Mouse (Mus musculus) layer of hippocampus, adult 2 months (tissue): ENCODE measurements around the gene Rpl4. TPM values are rescaled to one million over a fixed set of nuclear protein-coding genes. Genes with fewer than 3 reads are reported as not detected.
"Not testable (repeated sequence)": the region's sequence is repeated elsewhere in the genome, so short reads cannot be mapped to it uniquely, and the experiment has no call there.

Experiments
- DNase-seq, 2 experiments: peaks; one replicate each; pipeline ENCODE4 v3.0.0; 2022; ENCODE audit warnings: low spot score in 2 of 2
- H3K27ac ChIP-seq: fragments of 200-600 bp; 2 replicates; pipeline ENCODE4 v1.8.1; 2022
- H3K4me3 ChIP-seq: fragments of 200-600 bp; 2 replicates; pipeline ENCODE4 v1.8.1; 2022; ENCODE audit warnings: mild to moderate bottlenecking
- CTCF ChIP-seq: fragments of 200-600 bp; conservative IDR thresholded peaks from 2 replicates; pipeline ENCODE4 v1.8.1; 2022; ENCODE audit warnings: antibody characterized with exemption, mild to moderate bottlenecking, moderate library complexity
- long read RNA-seq, 2 experiments: library from polyadenylated mRNA; stranded (forward); transcript quantifications; one replicate each; pipeline ENCODE4 v2.0.0; 2021; ENCODE audit warnings: borderline mapping rate in 2 of 2
- total RNA-seq, 2 experiments: library from RNA; stranded (reverse); gene quantifications; 2 replicates each; pipeline ENCODE4 v1.2.3; 2021

Rpl4 gene
- total RNA-seq: 100 to 1,000 TPM; 607 to 624 TPM
- long read RNA-seq, experiment 1, transcript Rpl4-201 (10 exons, 1,538 nt): major isoform, 255 of 294 reads
- long read RNA-seq, experiment 1, partial matches to known transcripts: 27 of 294 reads
- long read RNA-seq, experiment 1, other reads (novel, unspliced or antisense): 8 of 294 reads
- long read RNA-seq, experiment 2, transcript Rpl4-201 (10 exons, 1,538 nt): major isoform, 323 of 396 reads
- long read RNA-seq, experiment 2, transcript Rpl4-202 (4 exons, 596 nt): minor isoform, 11 of 396 reads
- long read RNA-seq, experiment 2, partial matches to known transcripts: 36 of 396 reads
- long read RNA-seq, experiment 2, other reads (novel, unspliced or antisense): 26 of 396 reads

GRCm38 (mm10) chr9:64172816-64173665 lies at the start of gene Rpl4, which contains the start of gene Zwilch:
Gene Rpl4 (plus strand): TSS chr9:64173375.
Gene Zwilch (minus strand): TSS chr9:64173104.
- peak within 1 kb of the TSS; percentile 97 for H3K27ac ChIP-seq
- peak within 1 kb of the TSS; percentile 81 for H3K4me3 ChIP-seq
- TF ChIP-seq CTCF: peak; percentile 27; the same call in 1 of the 2 replicates
- peak; percentile 72 to 77 for DNase-seq

GRCm38 (mm10) chr9:64124846-64125245 lies 48.3 kb upstream of the Rpl4 start:
- not testable (repeated sequence) for H3K4me3 ChIP-seq, H3K27ac ChIP-seq, DNase-seq

GRCm38 (mm10) chr9:64125307-64125706 lies 47.9 kb upstream of the Rpl4 start:
- Histone ChIP-seq H3K27ac (no peak overlapping the region), H3K4me3 (no peak overlapping the region)
- no peak for TF ChIP-seq CTCF
- no peak for DNase-seq

GRCm38 (mm10) chr9:64126121-64126520 lies 47.1 kb upstream of the Rpl4 start:
- DNase-seq: no peak
- Histone ChIP-seq H3K4me3 (no peak overlapping the region), H3K27ac (no peak overlapping the region)
- TF ChIP-seq CTCF: no peak

GRCm38 (mm10) chr9:64131623-64132022 lies 41.6 kb upstream of the Rpl4 start:
- Histone ChIP-seq H3K4me3 (no peak overlapping the region), H3K27ac (no peak overlapping the region)
- no peak for DNase-seq
- no peak for TF ChIP-seq CTCF

- peak overlapping the region; percentile 29; the same call in 1 of the 2 replicates for H3K4me3 ChIP-seq
- TF ChIP-seq CTCF: peak; percentile 92
- peak; percentile 30 to 63 for DNase-seq
- H3K27ac ChIP-seq: not testable (repeated sequence)
Observed at GRCm38 (mm10) chr9:64138896-64139295, 34.3 kb upstream of the Rpl4 start.

GRCm38 (mm10) chr9:64139879-64140278 lies 33.3 kb upstream of the Rpl4 start:
- H3K27ac ChIP-seq: no peak overlapping the region
- TF ChIP-seq CTCF: no peak
- no peak overlapping the region for H3K4me3 ChIP-seq
- DNase-seq: no peak

- TF ChIP-seq CTCF: no peak
- DNase-seq: no peak
- no peak overlapping the region for H3K27ac ChIP-seq
- H3K4me3 ChIP-seq: no peak overlapping the region
Observed at GRCm38 (mm10) chr9:64156641-64157040, 16.5 kb upstream of the Rpl4 start.

- H3K4me3 ChIP-seq: no peak overlapping the region
- TF ChIP-seq CTCF: no peak
- DNase-seq: no peak
- H3K27ac ChIP-seq: no peak overlapping the region
Observed at GRCm38 (mm10) chr9:64160471-64160870, 12.7 kb upstream of the Rpl4 start.

- not testable (repeated sequence) for DNase-seq, H3K4me3 ChIP-seq, H3K27ac ChIP-seq
Observed at GRCm38 (mm10) chr9:64169967-64170366, 3.2 kb upstream of the Rpl4 start.

GRCm38 (mm10) chr9:64172145-64172815 lies 895 bp upstream of the Rpl4 start:
- DNase-seq: no peak

GRCm38 (mm10) chr9:64173666-64174220 lies 568 bp downstream of the Rpl4 start:
- TF ChIP-seq CTCF: no peak; the same call in 1 of the 2 replicates
- DNase-seq: no peak
- peak overlapping the region; percentile 81 for H3K4me3 ChIP-seq
- peak overlapping the region; percentile 97 for H3K27ac ChIP-seq

More at GRCm38 (mm10) chr9:64172145-64172815, 895 bp upstream of the Rpl4 start:
- peak; percentile 37 for TF ChIP-seq CTCF
- Histone ChIP-seq H3K4me3 (peak overlapping the region; percentile 81), H3K27ac (peak overlapping the region; percentile 97)
